Mouse (Mus musculus): ENCODE measurements around the gene Vwa8.

Gene Vwa8

DNA sequence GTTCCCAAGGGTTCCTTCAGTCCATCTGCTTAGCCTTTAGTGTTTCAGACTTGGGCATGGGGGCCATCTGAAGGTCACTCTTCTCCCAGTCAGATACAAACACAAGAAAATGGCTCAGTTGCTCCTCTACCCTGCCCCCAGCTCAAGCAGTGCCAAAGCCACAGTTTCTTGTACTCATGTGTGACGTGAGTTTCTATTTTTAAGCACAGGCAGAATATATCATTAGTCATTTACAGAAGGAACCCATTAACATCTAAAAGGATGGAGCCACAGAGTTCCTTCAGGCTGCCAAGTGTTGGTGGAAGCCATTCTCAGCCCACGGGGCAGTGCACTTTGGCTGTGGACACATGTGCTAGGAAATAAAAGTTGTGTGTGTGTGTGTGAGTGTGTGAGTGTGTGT is 240.6 kb downstream of the Vwa8 start:
- peak; percentile 6 for DNase-seq (ENCODE audit: low read depth)

DNA sequence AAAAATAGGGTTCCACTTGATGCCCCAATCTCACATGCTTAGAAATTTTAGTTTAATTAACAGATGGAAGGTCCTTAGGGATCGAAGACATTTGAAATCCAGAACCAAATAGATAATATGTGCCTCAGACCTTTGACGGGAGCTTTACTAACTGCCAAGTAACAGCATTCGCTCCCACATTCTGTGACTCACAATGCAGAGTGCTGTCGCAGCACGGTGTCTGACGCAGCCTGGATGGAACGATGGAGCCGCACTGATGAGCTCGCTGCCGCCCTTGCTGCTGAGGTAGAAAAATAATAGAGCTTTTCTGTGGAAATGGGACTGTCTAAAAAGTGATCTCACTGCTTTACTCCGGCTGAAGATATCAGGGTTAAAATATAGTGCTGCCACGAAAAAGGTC is 248.3 kb downstream of the Vwa8 start:
- no peak for DNase-seq (ENCODE audit: low read depth)

DNA sequence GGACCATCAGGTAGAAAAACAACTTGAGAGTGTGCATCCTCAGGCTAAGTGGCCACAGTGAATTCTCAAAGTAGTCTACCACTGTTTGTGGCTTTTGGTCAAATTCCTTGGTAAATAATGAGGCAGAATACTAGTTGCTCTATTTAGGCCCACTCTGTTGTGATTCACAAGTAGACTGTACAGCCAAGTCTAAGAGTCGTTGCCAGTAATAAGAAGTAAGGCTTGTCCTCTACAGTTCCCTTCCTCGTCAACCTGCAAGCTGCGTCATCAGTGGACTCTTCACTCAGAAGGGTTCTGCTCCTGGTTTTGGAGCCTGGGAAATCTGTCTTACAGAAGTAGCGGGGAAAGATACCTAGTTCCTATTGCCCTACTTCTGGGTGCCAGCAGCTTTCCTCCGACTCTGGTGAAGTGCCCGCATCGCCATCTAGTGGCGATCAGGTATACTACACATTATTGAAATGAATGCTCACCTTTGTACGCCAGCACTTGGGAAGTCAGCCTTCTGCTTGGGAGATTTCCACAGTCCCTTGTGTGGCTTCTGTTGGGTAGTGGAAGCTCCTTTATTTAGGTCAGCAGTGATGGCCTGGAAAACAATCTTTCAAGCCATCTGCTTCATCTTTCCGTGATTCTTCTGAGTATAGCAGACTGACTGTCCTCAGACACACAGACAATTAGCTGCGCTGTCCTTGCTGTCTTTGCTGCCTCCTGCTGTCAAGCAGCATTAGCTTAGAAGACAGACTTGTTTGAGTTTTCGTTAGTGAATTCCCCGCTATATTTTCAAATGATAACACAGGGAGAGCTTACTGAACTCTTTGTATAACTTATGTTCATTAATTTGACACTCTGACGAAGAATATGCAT is 258.0 kb downstream of the Vwa8 start:
- peak; percentile 80 for DNase-seq (ENCODE audit: low read depth)

DNA sequence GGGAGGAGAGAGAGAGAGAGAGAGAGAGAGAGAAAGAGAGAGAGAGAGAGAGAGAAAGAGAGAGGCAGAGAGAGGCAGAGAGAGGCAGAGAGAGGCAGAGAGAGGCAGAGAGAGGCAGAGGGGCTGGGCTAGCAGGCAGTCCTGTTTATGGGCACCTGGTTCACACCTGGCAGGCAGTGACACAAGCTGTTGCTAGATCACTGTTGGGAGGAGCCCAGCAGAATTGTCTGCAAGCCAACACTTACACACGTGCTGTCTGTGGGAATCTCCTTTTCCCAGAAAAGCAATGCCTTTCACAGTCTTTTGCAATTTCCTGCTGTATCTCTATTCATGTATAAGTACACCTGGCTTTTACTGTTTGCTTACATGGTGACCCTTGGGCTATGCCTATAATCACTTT is 260.5 kb downstream of the Vwa8 start:
- DNase-seq (ENCODE audit: low read depth) = no peak

DNA sequence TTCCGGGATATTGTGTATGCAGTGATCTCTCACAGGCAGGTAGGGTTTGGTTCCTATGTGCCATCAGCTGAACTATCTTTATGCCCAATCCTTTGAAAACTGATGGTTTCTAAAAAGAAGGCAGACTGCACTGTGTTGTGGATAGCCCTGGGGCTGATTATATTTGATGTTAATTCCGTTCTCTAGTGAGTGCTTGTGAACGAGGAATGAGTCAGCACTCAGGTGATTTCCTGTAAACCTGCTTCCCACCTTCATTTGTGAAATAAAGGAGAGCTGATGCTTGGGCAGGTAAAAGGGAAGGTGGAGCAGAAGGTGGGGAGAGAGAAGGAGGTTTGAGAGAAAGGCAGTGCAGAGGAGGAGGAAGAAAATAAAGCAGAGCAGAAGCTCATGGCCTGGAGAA is 261.2 kb downstream of the Vwa8 start:
- DNase-seq (ENCODE audit: low read depth) = no peak

DNA sequence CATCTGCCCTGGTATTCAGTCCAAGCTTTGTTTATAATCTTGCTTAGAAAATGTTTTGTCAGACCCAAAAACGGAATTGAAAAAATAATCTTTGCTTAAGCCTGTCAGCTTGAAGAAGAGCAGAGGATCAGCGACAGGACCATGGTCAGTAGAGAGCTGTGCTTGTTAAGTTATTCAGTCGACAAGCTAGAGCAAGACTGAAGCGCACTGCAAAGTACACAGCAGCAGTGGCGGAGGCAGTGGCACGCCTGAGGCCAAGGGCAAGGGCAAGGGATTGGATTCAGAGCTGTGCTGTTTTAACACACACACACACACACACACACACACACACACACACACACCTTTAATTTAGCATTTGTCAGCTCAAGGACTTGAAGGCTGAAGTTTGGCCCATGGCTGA is 263.2 kb downstream of the Vwa8 start:
- DNase-seq (ENCODE audit: low read depth) = no peak

DNA sequence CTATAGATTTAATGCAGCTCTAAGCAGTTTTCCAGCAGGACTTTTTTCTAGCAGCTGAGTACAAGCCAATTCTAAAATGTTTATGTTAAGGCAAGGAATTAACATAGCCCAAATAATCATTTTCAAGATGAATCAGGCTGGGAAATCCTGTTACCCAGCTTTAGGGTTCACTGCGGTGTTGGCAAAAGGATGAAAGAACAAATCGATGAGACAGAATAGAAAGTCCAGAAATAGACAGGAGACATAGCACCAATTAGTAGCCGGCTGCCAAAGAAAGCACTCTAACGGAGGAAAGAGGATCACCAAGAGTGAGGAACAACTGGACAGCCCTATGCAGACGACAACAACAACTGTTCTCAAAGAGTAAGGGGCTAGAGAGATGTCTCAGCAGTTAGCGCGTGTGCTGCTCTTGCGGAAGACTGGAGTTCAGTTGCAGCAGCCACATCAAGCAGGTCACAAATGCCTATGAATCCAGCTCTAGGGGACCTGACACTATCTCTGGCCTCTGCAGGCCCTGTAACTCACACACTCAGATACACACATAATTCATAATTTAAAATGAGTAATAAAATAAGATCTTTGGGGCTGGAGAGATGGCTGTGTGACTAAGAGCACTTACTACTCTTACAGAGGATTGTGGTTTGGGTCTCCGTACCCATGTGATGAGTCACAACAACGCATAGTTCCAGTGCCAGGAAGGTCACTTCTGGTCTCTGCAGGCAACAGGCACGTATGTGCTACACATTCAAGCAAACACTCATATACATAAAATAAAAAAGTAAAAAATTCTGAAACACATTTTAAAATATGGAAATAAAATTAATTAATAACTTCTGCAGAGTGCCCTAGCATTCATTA is 265.9 kb downstream of the Vwa8 start:
- DNase-seq (ENCODE audit: low read depth) = no peak

DNA sequence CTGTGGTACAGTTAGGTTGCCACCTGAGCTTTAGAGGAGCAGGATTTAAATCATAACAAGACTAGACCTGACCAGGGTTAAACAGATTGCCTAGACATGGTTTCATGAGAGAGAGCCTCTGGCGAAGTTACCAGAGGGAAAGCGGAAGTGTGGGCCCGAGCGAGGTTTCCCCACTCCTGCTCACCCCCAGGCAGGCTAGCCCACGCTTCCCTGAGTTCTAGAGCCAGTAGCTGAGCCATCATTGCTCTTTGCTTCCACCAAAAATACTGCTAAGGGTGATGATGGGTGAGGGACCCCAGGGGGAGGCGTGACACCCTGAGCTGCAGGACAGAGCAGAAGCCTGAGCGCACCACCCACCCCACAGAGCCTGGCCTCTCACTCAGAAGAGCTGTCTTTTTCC is 269.6 kb downstream of the Vwa8 start:
- DNase-seq (ENCODE audit: low read depth) = no peak

DNA sequence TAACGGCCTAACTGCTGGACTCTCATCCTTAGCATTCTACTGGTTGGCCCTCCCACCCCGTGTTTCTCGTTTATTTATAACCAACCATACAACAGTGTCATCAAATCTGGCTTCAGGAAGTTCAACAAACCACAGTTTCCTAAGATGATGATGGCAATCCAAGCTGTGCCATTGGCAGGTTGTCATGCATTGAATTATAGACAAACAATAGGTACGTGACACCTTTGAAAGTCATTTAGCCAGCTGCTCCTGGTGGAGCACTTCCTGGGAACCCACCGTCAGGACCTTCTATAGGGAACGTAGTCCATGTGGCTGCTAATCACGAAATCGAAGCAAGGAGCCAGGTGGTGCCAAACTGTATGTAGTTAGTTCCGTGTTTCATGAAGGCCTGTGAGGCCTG is 270.5 kb downstream of the Vwa8 start:
- no peak for DNase-seq (ENCODE audit: low read depth)

DNA sequence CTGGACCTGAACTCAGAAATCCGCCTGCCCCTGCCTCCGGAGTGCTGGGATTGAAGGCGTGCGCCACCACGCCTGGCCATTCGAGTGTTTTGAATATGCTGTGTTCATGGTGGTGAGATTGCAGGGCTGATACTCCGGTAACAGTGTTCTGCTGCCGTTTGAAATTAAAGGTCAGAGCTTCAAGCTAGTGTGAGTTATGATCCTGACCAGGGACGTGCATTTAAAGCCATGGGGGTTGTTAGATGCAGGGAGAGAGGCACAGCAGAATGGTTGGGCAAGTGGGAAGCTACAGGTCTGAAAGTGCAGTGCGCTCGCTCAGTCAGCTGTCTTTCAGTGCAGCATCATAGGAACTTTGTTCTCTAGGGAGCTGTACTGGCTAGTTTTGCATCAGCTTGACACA is 271.8 kb downstream of the Vwa8 start:
- DNase-seq (ENCODE audit: low read depth) = no peak

DNA sequence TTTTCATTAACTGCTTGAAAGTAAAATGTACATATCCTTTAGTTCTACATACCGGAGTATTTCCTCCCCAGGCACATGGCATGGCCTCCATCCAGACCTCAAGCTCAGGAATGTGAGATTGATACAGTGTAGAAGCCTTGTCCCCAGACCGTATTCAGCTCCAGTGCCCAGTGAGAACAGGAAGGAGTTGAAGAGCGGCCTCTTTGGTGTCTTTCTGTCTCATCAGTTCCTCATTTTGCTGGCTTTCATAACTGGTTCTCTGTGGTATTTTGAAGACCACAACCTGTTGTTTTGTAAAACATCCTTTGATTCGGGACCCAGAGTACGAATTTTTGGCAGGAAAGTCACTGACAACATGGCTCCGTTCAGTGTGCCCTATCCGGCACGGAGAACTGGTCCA is 274.6 kb downstream of the Vwa8 start:
- no peak for DNase-seq (ENCODE audit: low read depth)

DNA sequence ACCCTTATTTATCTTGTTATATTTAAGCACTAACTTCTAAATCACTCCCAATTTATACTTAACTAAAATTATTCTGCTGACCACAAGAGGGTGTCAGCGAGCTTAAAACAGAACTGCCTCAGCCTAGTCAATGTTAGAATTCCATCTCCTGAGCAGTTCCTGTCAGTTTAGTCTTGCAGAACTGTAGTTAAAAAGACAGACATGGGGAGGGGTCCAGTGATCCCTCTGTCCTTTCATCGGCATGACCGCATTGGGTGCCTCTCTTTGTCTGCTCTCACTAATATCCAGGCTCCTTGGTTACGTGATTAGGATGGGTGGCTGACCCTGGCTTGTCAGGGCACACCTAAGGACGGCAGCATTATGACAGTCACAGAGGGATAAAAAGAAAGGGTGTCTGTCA is 275.8 kb downstream of the Vwa8 start:
- peak; percentile 72 for DNase-seq (ENCODE audit: low read depth)

DNA sequence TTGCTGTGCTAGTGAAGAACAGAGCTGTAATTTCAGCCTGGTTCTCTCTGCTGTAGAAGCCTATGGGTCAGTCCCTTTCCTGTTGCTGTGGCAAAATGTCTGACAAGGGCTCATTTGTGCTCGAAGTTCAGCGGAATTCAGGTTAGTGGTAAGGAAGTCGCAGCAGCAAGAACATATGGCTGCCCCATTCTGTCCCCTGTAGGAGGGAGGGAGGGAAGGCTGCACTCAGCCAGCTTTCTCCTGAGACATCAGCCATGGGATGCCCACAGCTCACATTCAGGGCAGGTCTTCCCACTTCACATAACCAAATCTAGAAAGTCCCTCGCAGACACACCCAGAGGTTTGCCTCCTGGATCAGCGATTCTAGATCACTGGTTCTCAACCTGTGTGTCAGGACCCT is 277.3 kb downstream of the Vwa8 start:
- DNase-seq (ENCODE audit: low read depth) = no peak

DNA sequence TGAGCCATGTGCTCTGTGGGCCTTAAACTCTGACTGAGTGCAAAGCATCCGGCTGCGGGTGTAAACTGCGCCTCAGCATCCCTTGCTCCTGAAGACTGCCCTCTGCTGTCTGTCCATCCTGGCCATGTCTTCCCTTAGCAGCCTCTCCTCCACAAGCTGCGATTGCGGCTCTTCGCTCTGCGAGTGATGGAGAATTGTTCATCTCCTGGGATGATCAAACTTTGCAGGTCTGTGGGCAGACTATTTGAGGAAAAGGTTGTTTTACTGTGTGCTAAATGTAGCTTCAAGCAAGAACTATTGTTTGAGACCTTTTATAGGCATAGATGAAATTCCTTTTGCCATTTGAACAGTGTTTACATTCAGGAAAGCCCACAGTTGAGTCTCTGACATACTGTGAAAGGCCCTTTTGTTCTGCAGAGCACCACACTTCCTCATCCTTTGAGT is 286.1 kb downstream of the Vwa8 start:
- DNase-seq (ENCODE audit: low read depth) = no peak

DNA sequence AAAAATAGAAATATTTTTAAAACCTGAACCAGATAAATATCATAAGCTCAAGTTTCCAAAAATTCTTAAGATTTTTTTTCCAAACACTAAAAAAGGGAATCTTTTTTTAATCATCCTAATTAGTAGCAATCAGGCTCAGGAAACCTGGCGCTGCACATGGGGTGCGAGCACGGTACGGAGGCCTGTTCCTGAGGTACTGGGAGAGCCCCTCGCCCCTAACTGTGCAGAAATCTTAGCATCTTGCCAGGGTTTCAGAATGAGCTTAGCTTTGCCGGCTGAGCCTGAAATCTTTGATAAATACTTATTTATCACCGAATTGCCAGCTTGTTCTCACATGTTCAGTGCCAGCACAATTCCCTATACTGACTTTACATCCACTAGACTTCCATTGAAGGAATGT is 286.6 kb downstream of the Vwa8 start:
- no peak for DNase-seq (ENCODE audit: low read depth)

DNA sequence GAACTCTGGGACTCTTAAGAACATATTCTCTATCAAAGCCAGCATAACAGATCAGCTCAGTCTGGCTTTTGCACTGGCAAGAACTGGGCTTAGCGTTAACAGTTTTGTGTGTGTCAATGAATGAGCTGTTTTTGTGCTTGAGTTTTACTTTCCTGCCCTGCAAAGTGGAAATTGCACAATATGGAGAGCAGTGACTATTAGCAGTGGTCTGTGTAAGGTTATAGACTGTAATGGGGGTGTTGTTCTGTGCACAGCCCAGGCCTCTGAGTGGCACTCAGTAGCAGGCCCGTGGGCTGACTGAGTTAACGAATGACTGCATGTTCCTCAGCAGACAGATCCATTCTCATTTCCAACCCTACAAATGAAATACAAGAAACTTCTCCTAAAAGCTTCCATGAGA is 287.7 kb downstream of the Vwa8 start:
- DNase-seq (ENCODE audit: low read depth) = no peak

DNA sequence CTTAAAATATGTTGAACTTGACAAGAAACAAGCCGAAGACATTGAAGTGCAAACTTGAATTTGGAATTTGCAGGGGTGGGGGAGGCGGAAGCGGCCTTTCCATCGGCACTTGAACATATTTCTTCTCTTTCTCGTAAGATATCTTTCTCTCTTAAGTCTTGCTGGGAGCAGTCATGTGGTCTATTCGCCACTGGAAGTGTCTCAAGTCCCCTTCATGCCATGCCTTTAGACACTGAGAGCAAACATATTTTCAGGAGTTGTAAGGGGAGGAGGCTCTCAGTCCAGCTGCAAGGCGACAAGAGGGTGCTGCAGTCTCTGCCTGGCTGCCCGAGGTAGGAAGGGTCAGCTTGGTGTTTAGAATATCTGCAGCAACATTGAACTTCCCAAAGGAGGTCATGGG is 288.2 kb downstream of the Vwa8 start:
- DNase-seq (ENCODE audit: low read depth) = no peak

DNA sequence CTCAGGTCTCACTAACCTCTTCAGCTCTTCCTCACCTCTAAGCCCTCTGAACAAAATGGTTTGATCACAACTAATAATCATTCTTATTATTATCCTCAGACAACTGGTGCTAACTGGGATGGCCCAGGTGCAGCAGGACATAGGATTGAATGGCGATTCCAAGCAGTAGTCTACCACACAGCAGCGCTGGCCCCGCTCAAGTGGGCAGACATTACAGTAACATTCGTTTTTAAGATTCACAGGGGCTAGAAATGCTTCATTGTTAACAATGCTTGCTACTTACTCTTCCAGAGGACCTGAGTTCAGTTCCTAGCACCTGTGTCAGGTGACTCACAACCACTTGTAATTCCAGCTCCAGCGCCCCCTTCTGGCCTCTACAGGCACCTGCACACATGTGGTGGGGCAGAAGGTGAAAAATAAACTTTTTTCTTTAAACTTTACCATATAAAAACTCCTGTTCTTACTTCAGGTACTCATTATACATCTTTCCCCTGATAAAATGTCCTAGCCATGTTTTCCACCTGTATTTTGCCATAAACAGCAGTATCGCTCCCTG is 290.3 kb downstream of the Vwa8 start:
- peak; percentile 35 for DNase-seq (ENCODE audit: low read depth)

DNA sequence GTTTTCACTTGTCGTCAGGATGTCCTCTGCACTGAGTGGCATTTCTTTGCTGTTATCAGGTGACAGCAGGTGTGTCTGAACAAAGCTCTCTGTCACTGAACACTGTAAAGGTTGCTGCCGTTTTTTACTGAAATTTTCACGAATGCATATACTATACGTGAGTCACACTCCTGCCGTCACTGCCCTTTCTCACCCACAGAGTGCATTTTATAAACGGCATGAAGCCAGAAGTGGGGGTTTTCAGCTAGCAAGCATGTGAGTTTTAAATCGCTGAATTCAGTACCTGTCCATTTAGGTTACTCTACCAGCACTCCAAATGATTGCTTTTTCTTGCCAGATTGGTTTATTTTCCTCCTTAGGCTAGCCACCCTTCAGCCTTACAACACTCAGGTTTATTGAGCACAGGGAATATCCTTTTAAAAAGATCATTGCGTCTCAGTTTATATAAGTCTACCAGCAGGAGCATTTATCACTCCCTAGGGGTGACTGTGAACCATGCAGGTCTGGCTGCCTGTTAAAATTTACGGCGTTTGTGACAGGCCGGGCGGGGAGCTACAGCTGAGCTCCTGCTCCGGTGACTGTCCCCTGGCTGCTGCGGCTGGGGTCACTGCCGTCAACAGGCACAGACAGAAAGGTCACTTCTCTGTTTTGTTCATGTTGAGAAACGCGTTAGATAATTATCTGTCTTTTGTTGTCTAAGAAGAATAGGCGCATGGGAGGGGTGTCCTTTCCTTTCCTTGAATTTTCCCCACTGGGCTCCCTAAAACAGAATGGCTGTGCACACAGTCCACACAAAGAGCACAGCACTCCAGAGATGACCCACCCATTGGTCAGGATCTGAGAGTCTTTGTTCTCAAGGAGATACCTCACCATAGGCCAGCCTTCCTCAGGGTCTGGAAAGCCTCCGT is 291.3 kb downstream of the Vwa8 start:
- DNase-seq (ENCODE audit: low read depth) = peak; percentile 32

DNA sequence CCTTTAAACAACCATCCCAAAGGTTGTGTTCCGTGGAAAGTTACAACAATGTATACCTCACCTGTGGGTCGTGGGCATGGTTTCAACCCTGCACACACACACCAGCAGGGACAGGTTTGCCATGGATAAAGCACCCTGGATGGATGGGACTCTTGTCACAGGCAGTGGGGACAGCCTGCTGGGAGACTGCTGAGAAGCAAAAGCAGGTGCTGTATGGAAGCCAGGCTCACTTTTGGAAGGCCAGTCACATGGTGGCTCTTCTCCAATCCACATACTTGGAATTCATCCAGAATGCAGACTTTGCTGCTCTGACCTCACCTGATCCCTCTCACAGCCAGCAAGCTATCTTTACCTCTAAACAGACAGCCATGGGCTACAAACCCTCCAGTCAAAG is 292.0 kb downstream of the Vwa8 start:
- DNase-seq (ENCODE audit: low read depth) = peak; percentile 10

DNA sequence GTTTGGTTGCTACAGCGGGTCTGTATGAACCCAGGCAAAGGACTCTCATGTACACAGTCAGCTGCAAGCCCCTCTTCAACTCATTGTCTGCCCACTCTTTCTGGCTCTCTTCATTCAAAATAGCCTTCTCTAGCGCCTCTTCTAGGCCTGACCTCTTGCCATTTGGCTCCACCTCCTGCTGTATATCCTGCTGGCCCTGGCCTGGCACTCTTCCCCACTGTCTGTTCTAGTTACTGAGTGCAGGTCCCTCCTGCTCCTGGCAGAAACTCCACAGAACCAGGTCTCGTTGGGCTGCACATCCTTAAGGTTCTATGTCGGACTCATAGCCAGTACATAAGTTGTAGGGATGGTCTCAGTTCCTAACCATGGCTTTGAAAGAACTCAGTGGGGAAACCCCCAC is 293.5 kb downstream of the Vwa8 start:
- DNase-seq (ENCODE audit: low read depth) = no peak

DNA sequence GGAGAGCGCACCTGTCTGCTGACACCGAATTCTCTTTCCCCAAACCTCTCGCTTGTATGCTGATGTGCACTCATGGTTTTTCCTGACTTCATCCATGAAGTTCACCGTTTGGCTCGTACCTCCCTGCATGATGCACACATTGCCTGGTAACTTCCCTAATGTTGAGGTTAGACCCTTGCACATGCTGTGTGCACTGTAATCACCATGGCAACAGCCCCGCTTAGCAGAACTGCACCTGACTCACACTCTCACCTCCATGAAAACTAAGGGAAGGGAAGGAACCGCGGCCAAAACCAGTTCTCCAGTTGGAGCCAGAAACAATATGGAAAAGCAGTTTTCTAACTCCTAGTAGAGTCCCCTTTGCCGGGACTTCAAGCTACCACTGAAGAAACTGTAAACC is 294.8 kb downstream of the Vwa8 start:
- DNase-seq (ENCODE audit: low read depth) = no peak
